Mouse (Mus musculus): Measurements from ENCODE around the gene Tmem123.

GRCm38 (mm10) chr9:7769491-7769890, 5.7 kb downstream of the Tmem123 start:
- TF ChIP-seq CTCF (IDR thresholded peaks at IDR 0.05; ENCODE audit: control insufficient read depth, insufficient read depth, insufficient replicate concordance, low read depth, low read length) = no peak
- no peak for TF ChIP-seq POLR2A (IDR thresholded peaks at IDR 0.05; ENCODE audit: control insufficient read depth, low read depth, low read length)
